ENCODE assay signal across 16 mouse cellular contexts in genomic region chr10:18680661-18681384, GRCm38 (mm10).
A peak's percentile ranks its signal among the peaks of the same experiment; 100 is the strongest.
DNase-seq lines count a peak whose midpoint lies in the region; ATAC-seq and TF ChIP-seq lines count a peak whose summit lies in the region.
"Had no signal": no experiment of that assay in that cellular context is flagged by ENCODE, and none has a peak within 500 bp of the region (broad histone marks: within the 10 kb centered on the region; RNA-seq: fewer than 3 reads in every experiment).

No protein-coding gene starts in this region.

- no peaks in the 10 kb centered on the region for H3K4me1 ChIP-seq in intestine, embryonic 14.5 days (replicated peaks; ENCODE audit: control insufficient read depth, insufficient read depth, low read length)
- peaks cover 11% of the 10 kb centered on the region; the same call in 1 of the 2 replicates for H3K4me1 ChIP-seq in kidney, embryonic 15.5 days
- no peaks in the 10 kb centered on the region for H3K4me1 ChIP-seq in liver, embryonic 16.5 days (ENCODE audit: control insufficient read depth, low read depth, low read length)
- H3K4me1 ChIP-seq: forebrain, embryonic 13.5 days; liver, embryonic 15.5 days; midbrain, embryonic 15.5 days had no signal

- H3K9ac ChIP-seq in intestine, embryonic 14.5 days (ENCODE audit: low read length): no peak overlapping the region
- H3K9ac ChIP-seq in kidney, embryonic 15.5 days: no peak overlapping the region
- H3K9ac ChIP-seq in liver, embryonic 16.5 days (ENCODE audit: low read depth, low read length): no peak overlapping the region
- H3K9ac ChIP-seq: forebrain, embryonic 13.5 days; liver, embryonic 15.5 days; midbrain, embryonic 15.5 days had no signal

- peak; percentile 51 for ATAC-seq in Patski
- ATAC-seq in intestine, embryonic 14.5 days (replicated peaks; ENCODE audit: low FRiP score, low TSS enrichment, low read depth): no peak
- peak; percentile 81 for ATAC-seq in kidney, embryonic 15.5 days (replicated peaks; ENCODE audit: low FRiP score)
- peak; percentile 56 for ATAC-seq in liver, embryonic 16.5 days (ENCODE audit: low read depth)
- ATAC-seq: activated CD4-positive, CD25-positive, alpha-beta regulatory T cell, adult 4 months; forebrain, embryonic 13.5 days; inflammation-experienced regulatory T-cells, adult 6 months; midbrain, embryonic 15.5 days had no signal

- no peak for DNase-seq in Patski (ENCODE audit: low read depth, low spot score)
- DNase-seq in intestine, embryonic 14.5 days (ENCODE audit: low spot score): no peak
- no peak for DNase-seq in thymus, postnatal 0 days (ENCODE audit: low spot score)
- no peak for DNase-seq in ovary, postnatal 36 days (ENCODE audit: low spot score)
- no peak for DNase-seq in frontal cortex, postnatal 10 days (ENCODE audit: low spot score in 2 of 2)
- DNase-seq in layer of hippocampus, postnatal 10 days (ENCODE audit: low spot score in 2 of 2): no peak
- DNase-seq: cerebellum, adult 11 months; thymus, postnatal 14 days had no signal

- H3K27me3 ChIP-seq in Patski: no peaks in the 10 kb centered on the region
- H3K27me3 ChIP-seq in intestine, embryonic 14.5 days (replicated peaks; ENCODE audit: control insufficient read depth, insufficient read depth, low read length): no peaks in the 10 kb centered on the region
- H3K27me3 ChIP-seq in kidney, embryonic 15.5 days: no peaks in the 10 kb centered on the region
- no peaks in the 10 kb centered on the region for H3K27me3 ChIP-seq in liver, embryonic 16.5 days (ENCODE audit: control insufficient read depth, insufficient read depth, low read depth, low read length)
- H3K27me3 ChIP-seq: forebrain, embryonic 13.5 days; liver, embryonic 15.5 days; midbrain, embryonic 15.5 days had no signal

- TF ChIP-seq CTCF in Patski (IDR thresholded peaks at IDR 0.05): no peak

- H3K36me3 ChIP-seq in intestine, embryonic 14.5 days (ENCODE audit: control insufficient read depth, insufficient read depth, low read length): no peaks in the 10 kb centered on the region
- no peaks in the 10 kb centered on the region for H3K36me3 ChIP-seq in kidney, embryonic 15.5 days
- H3K36me3 ChIP-seq in liver, embryonic 16.5 days (ENCODE audit: control insufficient read depth, insufficient read depth): no peaks in the 10 kb centered on the region
- H3K36me3 ChIP-seq: liver, embryonic 15.5 days; midbrain, embryonic 15.5 days had no signal

- 53% methylated on average over 3 of the region's 3 CpGs for WGBS in intestine, embryonic 14.5 days
- WGBS in kidney, embryonic 15.5 days: 40% methylated on average over 3 of the region's 3 CpGs
- WGBS in liver, embryonic 16.5 days (ENCODE audit: insufficient replicate concordance): 40% methylated on average over 3 of the region's 3 CpGs

- H3K4me2 ChIP-seq in intestine, embryonic 14.5 days (ENCODE audit: low read length): no peak overlapping the region
- no peak overlapping the region for H3K4me2 ChIP-seq in kidney, embryonic 15.5 days
- no peak overlapping the region for H3K4me2 ChIP-seq in liver, embryonic 16.5 days (ENCODE audit: low read depth, low read length)
- H3K4me2 ChIP-seq: forebrain, embryonic 13.5 days; liver, embryonic 15.5 days; midbrain, embryonic 15.5 days had no signal

- POLR2A ChIA-PET in Patski (lab: Charles Lee): no interaction called here

- peak overlapping the region; percentile 59; the same call in 1 of the 2 replicates for H3K27ac ChIP-seq in intestine, embryonic 14.5 days (ENCODE audit: low read depth)
- H3K27ac ChIP-seq in kidney, embryonic 15.5 days: peak overlapping the region; percentile 84
- H3K27ac ChIP-seq in liver, embryonic 16.5 days (ENCODE audit: low read length): peak overlapping the region; percentile 59
- H3K27ac ChIP-seq: forebrain, embryonic 13.5 days; liver, embryonic 15.5 days; macrophage; midbrain, embryonic 15.5 days had no signal

- H3K9me3 ChIP-seq in intestine, embryonic 14.5 days (ENCODE audit: control insufficient read depth, low read length): 0 out of 2 replicates have a peak, but pooled peaks cover 4% of the 10 kb centered on the region
- H3K9me3 ChIP-seq in kidney, embryonic 15.5 days (replicated peaks): no peaks in the 10 kb centered on the region
- no peaks in the 10 kb centered on the region for H3K9me3 ChIP-seq in liver, embryonic 16.5 days (replicated peaks; ENCODE audit: control insufficient read depth, low read length)
- H3K9me3 ChIP-seq: forebrain, embryonic 13.5 days; liver, embryonic 15.5 days; midbrain, embryonic 15.5 days had no signal

- in situ Hi-C loops in Patski (cut with MboI; ENCODE audit: low pct_unique_long_range_greater_than_20kb): no loop called here

- CTCF ChIA-PET in Patski (lab: Charles Lee): interaction anchor here (1.2 kb wide), 1 partner anchor 16 kb away, joined by 3 read pairs; no protein-coding TSS in a partner anchor

- no peak overlapping the region for H3K4me3 ChIP-seq in intestine, embryonic 14.5 days (ENCODE audit: low read depth, low read length)
- H3K4me3 ChIP-seq in kidney, embryonic 15.5 days (replicated peaks): no peak overlapping the region
- no peak overlapping the region for H3K4me3 ChIP-seq in liver, embryonic 16.5 days (ENCODE audit: low read depth, low read length)
- H3K4me3 ChIP-seq: forebrain, embryonic 13.5 days; liver, embryonic 15.5 days; midbrain, embryonic 15.5 days had no signal
